Mouse (Mus musculus) neural tube, embryonic 12.5 days (tissue): ENCODE results near the gene Epo. TPM values are rescaled to one million over a fixed set of nuclear protein-coding genes. Genes with fewer than 3 reads are reported as not detected.
A peak's percentile ranks its signal among the peaks of the same experiment; 100 is the strongest.

ENCODE experiments used
- ATAC-seq: fragments of 200-750 bp; cut with Nextera tagmentation; 2 replicates; pipeline ENCODE4 v1.8.0; 2017; ENCODE audit warnings: low read depth, mild to moderate bottlenecking, moderate TSS enrichment, moderate library complexity; ENCODE audit not compliant: low FRiP score
- H3K27ac ChIP-seq: fragments of 300-500 bp; sonication (generic); 2 replicates; pipeline ENCODE4 v1.5.1; 2016
- H3K27me3 ChIP-seq: fragments of 300-500 bp; sonication (generic); replicated peaks from 2 replicates; pipeline ENCODE4 v1.6.1; 2016; ENCODE audit warnings: mild to moderate bottlenecking
- H3K36me3 ChIP-seq: fragments of 300-500 bp; sonication (generic); 2 replicates; pipeline ENCODE4 v1.6.1; 2016; ENCODE audit warnings: mild to moderate bottlenecking
- H3K4me1 ChIP-seq: fragments of 300-500 bp; sonication (generic); 2 replicates; pipeline ENCODE4 v1.6.1; 2016
- H3K4me2 ChIP-seq: fragments of 300-500 bp; sonication (generic); replicated peaks from 2 replicates; pipeline ENCODE4 v1.6.1; 2016; ENCODE audit warnings: mild to moderate bottlenecking
- H3K4me3 ChIP-seq: fragments of 300-500 bp; sonication (generic); 2 replicates; pipeline ENCODE4 v1.5.1; 2016
- H3K9ac ChIP-seq: fragments of 300-500 bp; sonication (generic); 2 replicates; pipeline ENCODE4 v1.6.1; 2016; ENCODE audit warnings: mild to moderate bottlenecking
- H3K9me3 ChIP-seq: fragments of 300-500 bp; sonication (generic); 2 replicates; pipeline ENCODE4 v1.6.1; 2016; ENCODE audit warnings: mild to moderate bottlenecking
- WGBS: fragments of 180-500 bp; shearing (Covaris S2); methylation state at CpG from one replicate; pipeline ENCODE4 v1.1.7; 2016; 5-methylcytosine and 5-hydroxymethylcytosine counted together
- polyA plus RNA-seq: library from polyadenylated mRNA; unstranded; fragments of >200 nt; fragmentation: Nextera tagmentation; extraction: Ambion mirVana; gene quantifications from 2 replicates; pipeline ENCODE4 v1.2.1, GENCODE M21; 2016

The Epo gene
- polyA plus RNA-seq, 1 experiment from 2014 or later = not detected

DNA sequence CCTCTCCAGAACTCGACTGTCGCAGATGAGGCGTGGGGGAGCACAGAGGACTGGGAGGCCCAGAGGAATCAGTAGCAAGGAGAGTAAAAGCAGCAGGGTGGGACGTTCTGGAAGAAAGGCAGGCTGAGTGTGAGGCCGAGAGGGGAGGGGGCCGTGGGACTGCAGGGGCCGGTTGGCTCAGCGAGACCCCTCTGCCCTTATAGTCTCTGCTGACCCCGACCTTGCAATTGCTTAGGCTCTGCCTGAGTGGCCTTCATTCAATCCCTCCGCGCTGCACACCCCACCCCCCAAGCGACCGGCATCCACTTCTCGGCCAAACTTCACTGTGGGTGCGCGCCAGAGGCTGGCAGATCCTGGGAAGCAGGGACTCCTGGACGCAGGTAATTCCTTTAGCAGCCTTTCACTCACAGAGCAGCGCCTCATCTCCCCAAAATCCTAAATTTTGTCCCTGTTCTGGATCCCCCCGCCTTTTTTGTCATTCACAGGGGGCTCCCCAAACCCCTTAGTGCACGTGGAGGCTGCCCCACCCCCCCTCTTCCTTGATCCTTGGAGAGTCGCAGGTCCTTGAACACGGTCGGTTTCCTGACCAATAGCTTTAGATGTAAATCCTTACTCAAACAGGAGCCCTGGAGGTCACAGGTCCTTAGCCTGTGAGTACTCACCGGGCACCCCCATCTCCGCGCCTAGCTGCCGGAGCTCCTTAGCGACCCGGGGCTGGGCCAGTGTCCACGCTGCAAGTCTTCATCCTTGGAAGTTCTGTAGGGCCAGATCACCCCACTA is 47.8 kb downstream of the Epo start:
- Histone ChIP-seq H3K27me3 (peaks cover 4% of the 10 kb centered on the region; the same call in 1 of the 2 replicates), H3K4me1 (peaks cover 13% of the 10 kb centered on the region), H3K36me3 (no peaks in the 10 kb centered on the region), H3K4me3 (peak overlapping the region; percentile 18), H3K9ac (0 out of 2 replicates have a peak overlapping the region, but pooled peaks have one; percentile 29), H3K4me2 (peak overlapping the region; percentile 70), H3K9me3 (no peaks in the 10 kb centered on the region), H3K27ac (no peak overlapping the region)
- no peak for ATAC-seq
- 5% methylated on average over 30 of the region's 30 CpGs for WGBS

DNA sequence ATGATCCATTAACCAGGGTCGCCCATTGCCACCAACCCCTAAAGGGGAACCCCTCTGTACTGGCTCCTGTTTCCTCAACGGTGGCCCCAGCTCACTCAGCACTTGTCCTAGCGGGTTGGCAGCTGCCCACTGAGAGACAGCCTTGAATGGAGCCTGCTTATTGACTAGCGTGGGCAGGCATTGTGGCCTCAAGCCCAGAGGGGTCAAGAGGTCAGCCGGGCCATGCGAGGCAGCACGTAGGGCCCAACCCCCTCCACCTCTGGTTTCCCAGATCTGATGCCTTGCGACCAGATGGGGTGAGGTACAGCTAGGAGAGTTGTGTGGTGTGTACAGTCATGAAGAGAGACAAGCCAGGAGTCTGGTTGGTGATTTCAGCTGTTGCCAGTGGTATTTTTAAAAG is 51.1 kb downstream of the Epo start:
- Histone ChIP-seq H3K4me1 (peaks cover 13% of the 10 kb centered on the region), H3K9ac (no peak overlapping the region; the same call in 1 of the 2 replicates)

DNA sequence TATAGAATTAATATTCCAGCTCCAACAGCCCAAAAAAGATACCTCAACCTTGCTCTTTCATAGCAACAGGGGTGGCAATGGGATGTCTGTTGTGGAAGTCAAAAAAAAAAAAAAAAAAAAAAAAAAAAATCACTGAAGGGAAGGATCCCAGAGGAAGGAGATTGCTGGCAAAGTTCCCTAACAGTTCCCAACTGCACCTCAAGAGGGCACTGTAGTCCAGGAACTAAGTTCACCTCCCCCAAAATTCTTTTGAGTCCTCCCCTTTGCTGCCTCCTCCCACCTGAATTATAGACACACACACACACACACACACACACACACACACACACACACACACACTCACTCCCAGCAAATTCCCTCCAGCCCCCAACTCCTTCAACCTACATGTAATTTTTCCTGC is 51.9 kb downstream of the Epo start:
- no peaks in the 10 kb centered on the region for H3K36me3 ChIP-seq
- H3K4me3 ChIP-seq = no peak overlapping the region
- H3K9me3 ChIP-seq = no peaks in the 10 kb centered on the region
- no peak overlapping the region for H3K27ac ChIP-seq
- H3K9ac ChIP-seq = no peak overlapping the region
- peaks cover 4% of the 10 kb centered on the region; the same call in 1 of the 2 replicates for H3K27me3 ChIP-seq
- no peak overlapping the region for H3K4me2 ChIP-seq
- ATAC-seq = no peak
- peaks cover 12% of the 10 kb centered on the region for H3K4me1 ChIP-seq

More for the DNA sequence above, 51.1 kb downstream of the Epo start:
- no peak for ATAC-seq
- no peak overlapping the region for H3K4me2 ChIP-seq
- WGBS = 8% methylated on average over 8 of the region's 8 CpGs
- no peak overlapping the region for H3K27ac ChIP-seq
- H3K4me3 ChIP-seq = no peak overlapping the region
- peaks cover 4% of the 10 kb centered on the region; the same call in 1 of the 2 replicates for H3K27me3 ChIP-seq
- H3K9me3 ChIP-seq = no peaks in the 10 kb centered on the region
- no peaks in the 10 kb centered on the region for H3K36me3 ChIP-seq

DNA sequence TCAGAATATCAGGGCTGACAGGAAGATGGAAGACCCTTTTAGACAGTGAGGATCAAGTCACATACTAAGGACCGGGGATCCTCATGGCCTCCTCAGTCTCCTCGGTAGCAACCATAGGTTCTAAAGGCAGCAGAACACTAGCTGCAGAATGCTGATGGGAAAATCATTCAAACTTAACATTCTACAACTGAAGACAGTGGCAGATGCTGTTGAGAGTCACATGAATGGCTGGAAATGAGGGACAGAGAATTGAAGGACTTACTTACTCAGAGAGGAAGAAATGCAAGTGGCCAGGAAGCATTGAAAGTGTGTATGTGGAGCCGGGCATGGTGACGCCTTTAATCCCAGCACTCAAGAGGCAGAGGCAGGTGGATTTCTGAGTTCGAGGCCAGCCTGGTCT is 56.1 kb downstream of the Epo start, which contains the start of gene Zan:
Zan (minus strand) TSS at position 101 of the 400 bp plus-strand sequence.
- Histone ChIP-seq H3K4me3 (no peak within 1 kb of the TSS), H3K27ac (no peak within 1 kb of the TSS), H3K27me3 (no peaks in the 10 kb centered on the region), H3K4me1 (no peaks in the 10 kb centered on the region), H3K9ac (no peak within 1 kb of the TSS), H3K4me2 (no peak within 1 kb of the TSS), H3K9me3 (no peaks in the 10 kb centered on the region), H3K36me3 (no peaks in the 10 kb centered on the region)
- 88% methylated on average over 5 of the region's 5 CpGs for WGBS
- ATAC-seq = no peak

DNA sequence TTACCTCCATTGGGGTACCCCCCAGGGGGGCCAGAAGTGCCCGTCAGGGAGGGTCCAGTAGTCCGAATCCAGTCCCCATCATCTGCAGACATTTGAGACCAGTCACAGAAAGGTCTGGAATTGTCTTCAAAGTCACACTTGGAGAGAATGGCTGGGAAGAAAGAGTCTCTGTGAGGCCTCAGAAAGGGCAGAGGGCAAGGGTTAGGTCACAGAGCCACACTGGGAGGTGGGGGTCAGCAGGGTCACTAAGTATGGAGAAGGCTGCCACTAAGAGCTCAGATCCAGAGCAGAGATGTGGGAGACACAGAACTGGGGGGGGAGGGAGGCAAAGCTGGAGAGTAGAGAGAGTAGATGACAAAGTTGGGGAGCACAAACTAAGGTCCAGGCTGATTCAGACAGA is 58.7 kb downstream of the Epo start:
- no peak for ATAC-seq
- Histone ChIP-seq H3K27me3 (no peaks in the 10 kb centered on the region), H3K4me3 (no peak overlapping the region), H3K9ac (no peak overlapping the region), H3K9me3 (no peaks in the 10 kb centered on the region), H3K4me1 (no peaks in the 10 kb centered on the region), H3K27ac (no peak overlapping the region), H3K36me3 (no peaks in the 10 kb centered on the region), H3K4me2 (no peak overlapping the region)
- WGBS = 21% methylated on average over 2 of the region's 2 CpGs

DNA sequence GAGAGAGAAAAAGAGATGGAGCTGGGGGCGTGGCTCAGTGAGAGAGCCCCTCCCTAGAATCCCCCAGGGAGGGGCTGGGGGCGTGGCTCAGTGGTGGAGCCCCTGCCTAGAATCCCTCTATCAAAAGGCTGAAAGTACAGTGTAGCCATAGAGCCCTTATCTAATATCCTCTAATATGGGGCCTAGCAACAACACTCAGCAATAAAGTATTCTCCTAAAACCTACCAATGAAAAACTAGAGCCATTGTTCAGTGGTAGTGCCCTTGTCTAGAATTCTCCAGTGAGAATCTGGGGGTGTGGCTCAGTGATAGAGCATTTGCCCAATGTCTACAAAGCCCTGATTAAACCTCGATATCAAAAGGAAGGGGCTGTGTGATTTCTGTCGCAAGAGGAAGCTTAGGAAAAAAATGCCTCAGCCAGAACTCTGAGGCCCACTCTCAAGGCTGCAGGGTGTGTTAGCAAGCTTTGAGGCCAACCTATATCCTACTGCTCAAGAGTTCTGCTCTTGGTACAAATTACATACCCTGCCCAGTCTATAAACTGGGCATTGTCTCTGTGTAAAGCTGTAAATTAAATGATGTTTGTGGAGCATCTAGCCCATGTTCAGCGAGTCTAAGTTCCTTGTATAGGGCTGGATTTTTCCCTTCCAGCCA is 60.7 kb downstream of the Epo start:
- no peaks in the 10 kb centered on the region for H3K9me3 ChIP-seq

DNA sequence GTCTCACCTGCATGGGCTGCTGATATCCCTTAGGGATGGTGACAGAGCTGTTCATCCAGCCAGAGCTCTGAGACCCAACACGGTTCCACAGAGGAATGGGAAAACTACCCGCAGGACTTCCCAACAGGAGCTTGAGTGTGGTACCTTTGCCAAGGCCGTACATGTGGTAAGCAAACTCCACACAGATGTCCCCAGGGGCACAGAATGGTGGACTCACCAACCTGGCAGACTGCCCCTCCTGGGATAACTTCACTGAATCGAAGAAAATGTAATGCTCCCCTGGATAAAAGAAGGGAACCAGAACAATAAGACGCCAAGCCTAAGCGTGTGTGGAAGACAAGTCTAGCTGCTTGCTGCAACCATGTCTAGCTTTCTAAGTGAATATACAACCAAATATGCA is 66.1 kb downstream of the Epo start:
- H3K9ac ChIP-seq = no peak overlapping the region
- 0 out of 2 replicates have a peak, but pooled peaks cover 3% of the 10 kb centered on the region for H3K9me3 ChIP-seq
- no peak for ATAC-seq
- H3K4me3 ChIP-seq = no peak overlapping the region
- H3K27ac ChIP-seq = no peak overlapping the region
- no peaks in the 10 kb centered on the region for H3K27me3 ChIP-seq
- no peak overlapping the region for H3K4me2 ChIP-seq
- H3K36me3 ChIP-seq = no peaks in the 10 kb centered on the region
- H3K4me1 ChIP-seq = no peaks in the 10 kb centered on the region
- 92% methylated on average over 6 of the region's 6 CpGs for WGBS

More for the DNA sequence above, 60.7 kb downstream of the Epo start:
- H3K9ac ChIP-seq = no peak overlapping the region
- no peak overlapping the region for H3K27ac ChIP-seq
- no peaks in the 10 kb centered on the region for H3K27me3 ChIP-seq
- H3K4me3 ChIP-seq = no peak overlapping the region
- H3K4me2 ChIP-seq = no peak overlapping the region
- no peak for ATAC-seq
- no peaks in the 10 kb centered on the region for H3K36me3 ChIP-seq
- WGBS = 71% methylated on average over 5 of the region's 5 CpGs
- no peaks in the 10 kb centered on the region for H3K4me1 ChIP-seq

DNA sequence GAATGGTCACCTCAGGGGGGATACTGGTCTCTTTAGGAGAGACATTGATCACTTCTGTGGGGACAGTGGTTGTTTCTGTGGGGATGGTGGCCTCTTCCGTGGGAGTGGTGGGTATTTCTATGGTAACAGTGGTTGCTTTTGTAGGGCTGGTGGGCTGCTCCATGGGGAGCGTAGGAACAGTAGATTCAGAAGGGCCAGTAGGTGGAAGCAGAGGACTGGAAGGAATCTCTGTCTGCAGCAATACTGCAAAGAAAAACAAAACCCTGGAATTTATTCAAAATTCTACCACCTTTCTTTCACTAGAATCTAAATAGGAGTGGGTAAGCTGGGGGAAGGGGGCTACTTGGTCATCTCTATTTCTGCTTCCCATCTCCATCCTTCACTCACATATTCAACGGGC is 68.0 kb downstream of the Epo start:
- Histone ChIP-seq H3K4me3 (no peak overlapping the region), H3K4me1 (no peaks in the 10 kb centered on the region), H3K9ac (no peak overlapping the region), H3K27ac (no peak overlapping the region), H3K9me3 (0 out of 2 replicates have a peak, but pooled peaks cover 3% of the 10 kb centered on the region), H3K36me3 (no peaks in the 10 kb centered on the region), H3K27me3 (no peaks in the 10 kb centered on the region), H3K4me2 (no peak overlapping the region)
- no peak for ATAC-seq
- WGBS = 61% methylated on average over 3 of the region's 3 CpGs

DNA sequence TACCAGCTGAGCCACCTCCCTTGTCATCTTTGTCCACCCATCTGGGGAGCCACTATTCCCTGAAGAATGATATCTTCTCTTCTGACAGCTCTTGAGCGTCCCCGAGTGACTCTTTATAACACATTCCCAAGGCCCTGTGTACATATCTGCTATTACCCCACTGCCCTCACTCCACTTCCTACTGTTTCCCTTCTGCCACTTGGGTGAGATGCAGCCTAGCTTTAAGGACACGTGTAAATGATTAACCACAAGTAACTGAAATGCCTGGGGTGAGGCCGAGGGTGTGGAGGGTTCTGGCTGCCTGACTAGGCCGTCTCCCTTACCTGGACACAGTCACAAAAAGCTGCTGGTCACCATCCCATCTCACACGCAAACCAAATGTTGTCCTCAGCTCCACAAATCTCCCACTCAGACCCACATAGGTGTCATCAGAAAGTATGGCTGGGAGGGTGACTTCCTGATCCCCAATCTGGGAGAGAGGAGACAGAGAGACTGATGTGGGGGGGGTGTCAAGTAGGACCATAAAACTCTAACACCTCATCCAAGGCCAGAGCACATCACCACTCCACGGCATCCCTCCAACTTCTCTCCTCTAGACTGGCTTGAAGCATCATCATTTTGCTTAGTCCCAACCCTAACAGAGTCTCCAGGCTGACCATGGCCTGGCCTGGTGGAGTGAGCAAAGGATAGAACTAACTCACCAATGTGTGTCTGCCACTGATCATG is 77.0 kb downstream of the Epo start:
- Histone ChIP-seq H3K36me3 (no peaks in the 10 kb centered on the region), H3K27ac (no peak overlapping the region), H3K4me3 (no peak overlapping the region), H3K9me3 (no peaks in the 10 kb centered on the region), H3K4me1 (no peaks in the 10 kb centered on the region), H3K4me2 (no peak overlapping the region), H3K9ac (no peak overlapping the region), H3K27me3 (no peaks in the 10 kb centered on the region)
- WGBS = 50% methylated on average over 7 of the region's 7 CpGs
- no peak for ATAC-seq

DNA sequence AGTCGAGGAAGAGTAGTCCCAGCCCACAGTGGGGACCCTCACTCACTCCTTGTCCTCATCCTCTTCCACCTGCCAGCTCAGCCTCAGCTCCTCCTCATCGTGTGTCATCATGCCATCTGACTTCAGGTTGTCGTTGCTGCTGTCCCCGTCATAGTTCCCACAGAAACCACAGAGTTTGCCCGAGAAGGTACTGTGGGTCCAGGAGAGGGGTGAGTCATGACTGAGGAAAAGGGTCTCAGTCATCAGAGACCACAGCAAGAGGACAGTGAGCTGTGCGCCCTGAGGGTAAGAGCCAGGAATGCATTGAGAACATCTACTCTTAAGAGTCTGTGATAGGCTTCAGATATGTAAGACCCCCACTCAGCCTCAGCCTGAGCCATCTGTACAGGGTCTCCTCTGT is 77.8 kb downstream of the Epo start:
- no peaks in the 10 kb centered on the region for H3K27me3 ChIP-seq
- H3K4me2 ChIP-seq = no peak overlapping the region
- no peak overlapping the region for H3K9ac ChIP-seq
- WGBS = 86% methylated on average over 6 of the region's 6 CpGs
- ATAC-seq = no peak
- H3K36me3 ChIP-seq = no peaks in the 10 kb centered on the region
- H3K4me1 ChIP-seq = no peaks in the 10 kb centered on the region
- no peak overlapping the region for H3K27ac ChIP-seq
- no peak overlapping the region for H3K4me3 ChIP-seq
- no peaks in the 10 kb centered on the region for H3K9me3 ChIP-seq

DNA sequence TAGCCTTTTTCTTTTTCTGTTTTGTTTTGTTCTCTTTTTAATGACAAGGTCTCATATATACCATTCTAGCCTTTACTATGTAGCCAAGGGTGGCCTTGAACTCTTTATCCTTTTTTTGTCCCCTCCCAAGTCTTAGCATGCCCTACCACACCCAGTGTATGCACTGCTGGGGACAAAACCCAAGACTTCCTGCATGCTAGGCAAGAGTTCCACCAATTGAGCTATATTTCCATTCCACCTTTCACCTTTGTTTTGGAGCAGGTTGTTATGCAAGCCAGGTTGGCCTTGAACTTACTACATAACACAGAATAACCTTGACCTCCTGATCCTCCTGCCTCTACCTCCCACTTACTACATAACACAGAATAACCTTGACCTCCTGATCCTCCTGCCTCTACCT is 87.5 kb downstream of the Epo start:
- no peaks in the 10 kb centered on the region for H3K4me1 ChIP-seq
- H3K36me3 ChIP-seq = no peaks in the 10 kb centered on the region
- no peak overlapping the region for H3K4me2 ChIP-seq
- no peak for ATAC-seq
- no peak overlapping the region for H3K9ac ChIP-seq
- no peaks in the 10 kb centered on the region for H3K9me3 ChIP-seq
- H3K4me3 ChIP-seq = no peak overlapping the region
- H3K27ac ChIP-seq = no peak overlapping the region
- no peaks in the 10 kb centered on the region for H3K27me3 ChIP-seq

DNA sequence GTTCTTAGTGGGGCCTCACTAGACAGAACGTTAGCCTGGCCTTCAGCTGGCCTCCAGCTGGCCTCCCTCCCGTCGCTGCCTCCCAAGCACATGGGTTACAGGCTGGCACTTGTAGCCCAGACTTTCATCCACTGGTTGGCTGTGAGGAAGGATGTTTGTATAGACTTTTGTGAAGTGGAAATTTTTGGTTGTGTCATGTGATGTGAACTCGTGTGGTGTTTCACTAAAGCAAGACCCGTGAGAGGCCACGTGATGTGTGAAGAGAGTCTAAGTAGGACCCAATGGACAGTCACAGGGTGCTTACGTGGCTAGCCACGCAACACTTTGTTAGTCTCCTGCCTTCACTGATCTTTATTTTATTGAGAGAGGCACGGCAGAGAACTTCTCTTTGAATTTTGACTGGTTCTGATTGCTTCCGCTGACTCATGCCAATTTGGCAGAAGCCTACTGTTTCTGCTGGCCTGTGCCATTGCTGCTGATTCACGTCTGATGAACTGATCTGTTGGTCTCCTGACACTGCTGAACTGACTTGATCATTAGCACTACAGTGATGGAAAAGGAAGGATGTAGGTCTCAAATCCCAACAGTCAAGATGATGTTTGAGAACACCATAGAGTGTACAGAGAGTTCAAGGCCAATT is 92.7 kb downstream of the Epo start:
- 86% methylated on average over 11 of the region's 11 CpGs for WGBS
- ATAC-seq = no peak
- H3K27me3 ChIP-seq = no peaks in the 10 kb centered on the region

More for the DNA sequence above, 92.7 kb downstream of the Epo start:
- no peaks in the 10 kb centered on the region for H3K9me3 ChIP-seq
- no peak overlapping the region for H3K4me2 ChIP-seq
- no peaks in the 10 kb centered on the region for H3K36me3 ChIP-seq
- no peaks in the 10 kb centered on the region for H3K4me1 ChIP-seq
- no peak overlapping the region for H3K27ac ChIP-seq
- no peak overlapping the region for H3K9ac ChIP-seq
- no peak overlapping the region for H3K4me3 ChIP-seq
